Mouse (Mus musculus): ENCODE data around the gene Cish. TPM values are rescaled to one million over a fixed set of nuclear protein-coding genes. Genes with fewer than 3 reads are reported as not detected.

Cish gene
- 7.9 TPM for polyA plus RNA-seq (2015; fragmentation: Illumina TruSeq; extraction: RNeasy Lipid Tissue Mini Kit (QIAGEN cat#74804); ENCODE audit: insufficient read depth, low read depth, low replicate concordance)

DNA sequence AAGGTAGTCTGAATTCAATTTTAAA, at the start of gene Cish:
Cish (plus strand) TSS at position 11 of the 25 bp plus-strand sequence.

DNA sequence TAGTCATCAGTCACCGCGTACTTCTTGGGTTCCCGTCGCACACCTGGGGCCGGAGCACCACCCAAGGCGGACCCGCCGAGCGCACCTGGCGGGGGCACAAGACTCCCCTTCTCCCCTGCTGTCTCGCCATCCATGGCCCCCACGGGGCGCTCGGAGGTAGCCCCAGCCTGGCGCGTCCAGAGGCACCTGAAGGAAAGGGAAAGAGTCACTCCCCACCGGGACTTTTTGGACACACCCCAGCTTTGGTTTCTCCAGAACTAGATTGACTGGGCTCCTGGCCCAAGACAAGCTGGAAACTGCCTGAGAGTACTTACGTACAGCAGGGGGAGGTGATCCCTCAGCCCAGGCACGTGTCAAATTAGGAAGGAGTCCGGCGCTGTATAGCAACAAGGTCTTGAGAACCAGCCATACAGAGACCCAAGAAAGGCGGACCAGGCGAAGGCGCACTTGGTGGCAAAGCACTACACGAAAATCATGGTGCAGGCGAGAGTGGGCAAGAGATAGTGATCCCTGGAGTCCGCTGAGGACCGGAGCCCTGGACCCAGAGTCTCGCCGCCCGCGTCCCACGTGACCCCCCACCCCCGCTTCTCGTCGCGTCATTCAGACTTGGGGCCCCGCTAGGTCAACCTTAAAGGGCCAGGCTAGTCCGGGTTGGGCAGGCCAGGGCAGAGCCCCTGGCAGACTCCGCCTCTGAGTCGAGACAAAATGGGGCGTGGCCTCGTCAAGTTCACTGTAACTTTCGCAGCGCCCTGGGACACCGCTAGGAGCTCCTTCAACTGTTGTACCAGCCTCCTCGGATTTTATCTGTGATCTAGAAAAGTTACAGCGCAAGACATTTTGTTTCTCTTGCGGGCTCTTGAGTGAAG, 6.4 kb upstream of the Cish start, which contains the start of gene Mapkapk3:
Mapkapk3 (minus strand) TSS at position 667 of the 866 bp plus-strand sequence.

DNA sequence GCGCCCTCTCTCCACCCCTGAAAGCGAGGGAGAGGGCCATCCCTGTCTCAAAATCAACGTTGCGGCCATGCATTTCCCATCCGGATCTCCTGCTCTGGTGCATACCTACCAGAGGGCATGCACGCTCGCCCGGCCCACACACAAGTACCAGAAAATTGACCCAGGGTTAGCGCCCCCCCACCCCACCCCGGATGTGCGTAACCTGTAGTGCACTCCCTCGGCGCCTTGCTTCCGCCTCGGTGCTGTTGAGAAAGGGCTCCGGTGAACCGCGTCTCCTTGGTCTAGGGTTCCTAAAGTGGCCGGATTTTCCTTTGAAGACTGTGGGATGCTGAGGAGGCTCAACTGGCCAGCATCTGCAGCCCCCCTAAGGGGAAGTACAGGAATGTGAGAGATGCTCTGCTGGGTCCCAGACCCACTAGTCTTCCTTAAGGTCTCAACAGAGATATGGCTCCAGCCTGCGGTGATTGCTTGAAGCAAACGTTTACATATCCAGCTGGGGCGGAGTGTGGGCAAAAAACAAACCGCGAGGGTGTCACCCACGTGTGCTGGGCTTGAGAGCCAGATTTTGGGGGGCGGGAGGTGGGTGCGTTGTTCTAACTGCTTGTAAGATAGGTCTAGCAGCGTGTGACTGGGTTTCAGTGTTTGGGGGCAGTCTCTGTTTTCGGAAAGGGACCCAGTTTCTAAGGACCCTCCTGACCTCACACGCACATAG, 42.5 kb downstream of the Cish start, which contains the start of gene Hemk1:
Hemk1 (minus strand) TSS at position 179 of the 712 bp plus-strand sequence.

DNA sequence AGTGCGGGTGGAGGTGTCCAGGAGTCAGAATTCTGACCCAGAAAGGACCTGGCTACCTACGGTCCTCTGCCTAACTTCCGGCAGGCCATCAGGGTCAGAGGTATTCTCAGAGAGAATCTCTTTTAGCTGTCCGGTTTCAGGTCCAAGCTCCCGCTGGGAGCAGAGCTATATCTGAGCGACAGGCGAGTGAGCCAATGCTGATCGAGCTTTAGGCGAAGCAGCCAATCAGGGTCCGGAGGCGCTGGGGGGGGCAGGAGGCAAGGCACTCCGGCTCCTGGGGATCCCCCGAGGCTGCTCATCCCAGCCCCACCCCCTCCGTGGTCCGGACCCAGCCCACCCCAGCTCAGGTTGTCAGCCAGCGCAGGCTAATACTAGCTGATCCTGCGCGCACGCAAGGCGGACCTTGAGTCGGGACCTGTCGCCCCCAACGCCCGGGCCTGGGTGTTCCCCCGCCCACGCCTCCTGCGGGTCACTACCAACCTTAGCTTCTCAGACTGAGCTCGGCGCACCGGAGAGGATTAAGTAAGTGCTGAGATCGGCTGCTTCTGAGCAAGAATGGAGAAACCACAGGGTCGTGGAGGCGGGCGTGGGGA, 44.5 kb downstream of the Cish start, which contains the start of gene 6430571L13Rik:
6430571L13Rik (plus strand) TSS at position 336 of the 593 bp plus-strand sequence.

Other genes with a start within 250 kb of the Cish start
- gene Dock3, start 64.1 kb upstream of the Cish start, polyA plus RNA-seq (2015; fragmentation: Illumina TruSeq; extraction: RNeasy Lipid Tissue Mini Kit (QIAGEN cat#74804); ENCODE audit: insufficient read depth, low read depth, low replicate concordance), result 1.1 TPM
- gene Mapkapk3, start 6.1 kb upstream of the Cish start, polyA plus RNA-seq (2015; fragmentation: Illumina TruSeq; extraction: RNeasy Lipid Tissue Mini Kit (QIAGEN cat#74804); ENCODE audit: insufficient read depth, low read depth, low replicate concordance), result 5.6 TPM
- gene Hemk1, start 42.3 kb downstream of the Cish start, polyA plus RNA-seq (2015; fragmentation: Illumina TruSeq; extraction: RNeasy Lipid Tissue Mini Kit (QIAGEN cat#74804); ENCODE audit: insufficient read depth, low read depth, low replicate concordance), result 12.6 TPM
- not detected for gene 6430571L13Rik, start 44.6 kb downstream of the Cish start, polyA plus RNA-seq (2015; fragmentation: Illumina TruSeq; extraction: RNeasy Lipid Tissue Mini Kit (QIAGEN cat#74804); ENCODE audit: insufficient read depth, low read depth, low replicate concordance)
- gene Cacna2d2, start 103.6 kb downstream of the Cish start, polyA plus RNA-seq (2015; fragmentation: Illumina TruSeq; extraction: RNeasy Lipid Tissue Mini Kit (QIAGEN cat#74804); ENCODE audit: insufficient read depth, low read depth, low replicate concordance), result 0.20 TPM
- 6.5 TPM for gene Tmem115, start 237.9 kb downstream of the Cish start, polyA plus RNA-seq (2015; fragmentation: Illumina TruSeq; extraction: RNeasy Lipid Tissue Mini Kit (QIAGEN cat#74804); ENCODE audit: insufficient read depth, low read depth, low replicate concordance)
- 2.8 TPM for gene Cyb561d2, start 246.2 kb downstream of the Cish start, polyA plus RNA-seq (2015; fragmentation: Illumina TruSeq; extraction: RNeasy Lipid Tissue Mini Kit (QIAGEN cat#74804); ENCODE audit: insufficient read depth, low read depth, low replicate concordance)
- 5.4 TPM for gene Nprl2, start 246.2 kb downstream of the Cish start, polyA plus RNA-seq (2015; fragmentation: Illumina TruSeq; extraction: RNeasy Lipid Tissue Mini Kit (QIAGEN cat#74804); ENCODE audit: insufficient read depth, low read depth, low replicate concordance)